Mouse (Mus musculus) layer of hippocampus, adult 18-20 months (tissue): ENCODE measurements around the gene Slc39a10. TPM values are rescaled to one million over a fixed set of nuclear protein-coding genes. Genes with fewer than 3 reads are reported as not detected.

ENCODE experiments used
- DNase-seq, 2 experiments: peaks; one replicate each; pipeline ENCODE4 v3.0.0; 2022; ENCODE audit warnings: low spot score in 2 of 2
- long read RNA-seq: library from polyadenylated mRNA; stranded (forward); transcript quantifications from one replicate; pipeline ENCODE4 v2.0.0, GENCODE M21; 2021
- total RNA-seq, 2 experiments: library from RNA; stranded (reverse); gene quantifications; 2 replicates each; pipeline ENCODE4 v1.2.3; 2021

The Slc39a10 gene
- 100 to 1,000 TPM in 1 of 2 experiments, 10 to 100 TPM in 1; 96.4 to 102 TPM for total RNA-seq
- long read RNA-seq, full-length matches to known transcripts, result 109 of 134 reads
- long read RNA-seq, partial matches to known transcripts, result 13 of 134 reads
- long read RNA-seq, other reads (novel, unspliced or antisense), result 12 of 134 reads

DNA sequence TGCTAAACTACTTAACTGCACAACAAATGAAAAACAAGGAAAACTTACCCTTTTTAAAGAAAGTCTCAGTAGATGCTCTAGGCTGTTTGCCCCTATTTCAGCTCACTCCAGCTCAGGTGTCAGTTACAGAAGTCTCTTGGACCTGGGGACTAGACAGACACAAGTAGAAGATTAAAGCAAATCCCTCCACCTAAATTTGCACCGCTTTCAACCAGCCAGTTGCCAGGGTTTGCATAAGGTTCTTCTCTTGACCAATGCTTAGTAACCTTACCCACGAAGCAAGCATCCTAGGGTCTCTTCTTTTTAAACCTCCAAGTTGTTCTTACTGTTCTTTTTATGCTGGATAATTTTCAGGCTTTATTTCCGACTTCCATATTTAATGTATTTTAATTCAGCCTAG lies at the start of gene Slc39a10:
TSS of gene Slc39a10 (minus strand) at position 101 of the 400 bp plus-strand sequence.
- no peak for DNase-seq

DNA sequence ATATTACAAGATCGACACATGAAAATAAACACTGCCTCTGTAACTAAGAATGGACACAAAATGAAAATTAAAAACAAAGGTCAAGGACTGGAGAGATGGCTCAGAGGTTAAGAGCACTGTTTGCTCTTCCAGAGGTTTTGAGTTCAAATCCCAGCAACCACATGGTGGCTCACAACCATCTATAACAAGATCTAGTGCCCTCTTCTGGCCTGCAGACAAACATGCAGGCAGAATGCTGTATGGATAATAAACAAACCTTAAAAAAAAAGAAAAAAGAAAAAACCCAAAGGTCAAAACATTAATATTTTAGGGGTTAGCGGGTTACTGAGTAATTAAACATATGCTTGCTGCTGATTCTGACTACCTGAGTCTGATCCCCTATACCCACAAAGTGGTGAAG lies 46.6 kb upstream of the Slc39a10 start:
- DNase-seq, result no peak

GRCm38 (mm10) chr1:46937641-46938040 lies 45.0 kb upstream of the Slc39a10 start:
- DNase-seq, result peak in 1 of 2 experiments; percentile 9

DNA sequence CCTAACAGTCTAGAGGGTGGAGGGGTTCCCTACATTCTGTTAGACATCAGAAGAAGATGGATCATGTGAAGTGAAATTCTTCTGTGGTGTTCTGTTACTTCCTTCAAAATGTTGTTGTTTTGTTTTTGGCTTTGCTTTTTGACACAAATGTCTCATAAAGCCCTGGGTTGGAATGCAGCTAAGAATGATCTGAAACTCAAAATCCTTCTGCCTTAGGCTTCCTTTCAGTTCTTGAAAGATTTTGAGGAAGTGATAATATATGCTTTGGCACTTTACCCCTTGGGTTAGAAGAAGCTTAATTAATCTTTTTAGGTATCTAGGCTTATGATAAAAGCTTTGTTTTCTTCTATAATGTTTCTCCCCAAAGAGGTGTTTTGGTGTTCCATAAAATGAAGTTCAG lies 34.5 kb upstream of the Slc39a10 start:
- no peak for DNase-seq

- no peak for DNase-seq
These were observed 33.6 kb upstream of the Slc39a10 start for GRCm38 (mm10) chr1:46926239-46926638.

GRCm38 (mm10) chr1:46924992-46925391 lies 32.3 kb upstream of the Slc39a10 start:
- no peak for DNase-seq

DNA sequence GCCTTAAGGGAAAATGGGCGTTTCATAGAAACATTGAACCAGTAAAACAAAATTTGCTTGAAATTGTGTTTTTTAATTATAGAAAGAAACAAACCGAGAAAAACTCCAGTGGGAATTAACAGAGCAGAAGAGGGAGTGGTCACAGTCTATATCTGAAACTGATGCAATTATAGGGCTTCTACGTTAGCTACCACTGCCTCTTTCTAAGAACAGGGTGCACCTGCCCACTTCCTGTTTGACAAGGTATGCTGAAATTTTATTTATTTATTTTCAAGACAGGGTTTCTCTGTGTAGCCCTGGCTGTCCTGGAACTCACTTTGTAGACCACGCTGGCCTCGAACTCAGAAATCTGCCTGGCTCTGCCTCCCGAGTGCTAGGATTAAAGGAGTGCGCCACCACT lies 30.3 kb upstream of the Slc39a10 start:
- DNase-seq, result no peak

DNA sequence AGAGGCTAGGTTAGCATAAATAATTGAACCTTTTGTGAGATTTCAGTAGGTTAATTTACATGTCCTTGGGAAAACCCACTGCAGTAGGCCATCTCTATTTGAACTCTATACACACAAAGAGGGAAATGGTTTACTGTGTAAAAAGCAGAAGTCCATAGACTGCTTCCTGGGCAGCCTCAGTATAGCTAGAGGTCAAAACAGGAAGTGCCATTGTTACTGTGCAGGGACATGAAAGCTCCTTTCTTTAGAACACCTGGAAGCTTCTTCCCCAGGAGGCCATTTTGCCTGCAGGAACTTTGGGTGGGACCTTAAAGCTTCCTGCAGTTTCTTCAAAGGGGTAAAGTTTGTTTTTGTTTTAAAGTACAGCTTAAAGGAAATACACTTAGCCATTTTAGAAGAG lies 29.0 kb upstream of the Slc39a10 start:
- no peak for DNase-seq

GRCm38 (mm10) chr1:46916237-46916636 lies 23.6 kb upstream of the Slc39a10 start:
- no peak for DNase-seq

DNA sequence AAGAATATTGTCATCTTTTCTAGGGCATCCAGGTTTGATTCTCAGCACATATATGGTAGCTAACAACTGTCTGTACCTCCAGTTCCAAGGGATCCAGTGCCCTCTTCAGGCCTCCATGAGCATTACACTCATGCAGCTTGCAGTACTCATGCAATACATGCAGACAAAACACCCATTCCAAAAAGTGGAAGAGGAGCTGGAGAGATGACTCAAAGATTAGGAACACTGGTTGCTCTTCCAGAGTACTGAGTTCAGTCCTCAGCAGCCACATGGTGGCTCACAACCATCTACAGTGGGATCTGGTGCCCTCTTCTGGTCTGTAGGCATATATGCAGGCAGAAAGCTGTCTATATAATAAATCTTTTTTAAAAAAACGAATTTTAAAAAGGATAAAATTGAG lies 21.7 kb upstream of the Slc39a10 start:
- DNase-seq, result no peak

DNA sequence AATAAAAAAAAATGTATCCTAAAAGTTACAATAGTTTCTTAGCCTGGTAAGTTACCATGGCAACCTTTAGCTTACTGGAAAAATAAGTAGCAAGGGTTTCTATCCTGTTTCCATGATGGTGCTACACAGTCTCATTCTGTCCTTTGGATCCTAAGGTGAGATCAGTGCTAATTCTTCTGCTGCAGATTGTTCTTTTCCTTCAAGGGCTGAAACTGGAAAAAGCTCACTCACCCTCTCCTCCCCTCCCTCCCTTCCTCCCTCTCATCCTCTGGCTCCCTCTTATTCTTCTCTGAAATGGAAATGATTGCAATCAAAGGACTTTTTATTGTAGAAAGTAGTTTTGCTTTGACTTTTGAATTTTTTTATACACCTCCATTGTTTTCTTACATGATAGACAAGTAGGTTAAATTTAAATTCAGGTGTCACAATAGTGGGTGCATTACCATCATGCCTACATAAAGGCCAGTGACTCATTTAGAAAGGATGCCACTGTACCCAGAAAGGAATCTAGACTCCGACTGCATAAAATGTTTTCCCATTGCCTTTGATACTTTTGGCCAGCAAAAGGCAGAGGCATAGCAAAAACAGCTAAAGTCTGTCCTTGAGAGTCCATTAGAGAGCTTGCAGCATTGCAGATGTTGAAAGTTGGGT lies 20.0 kb upstream of the Slc39a10 start:
- DNase-seq, result no peak

- DNase-seq, result no peak
These were observed 17.5 kb upstream of the Slc39a10 start for GRCm38 (mm10) chr1:46910154-46910553.

GRCm38 (mm10) chr1:46905706-46906105 lies 13.1 kb upstream of the Slc39a10 start:
- DNase-seq, result peak; percentile 11 to 16

GRCm38 (mm10) chr1:46902102-46902683 lies 9.5 kb upstream of the Slc39a10 start:
- no peak for DNase-seq

DNA sequence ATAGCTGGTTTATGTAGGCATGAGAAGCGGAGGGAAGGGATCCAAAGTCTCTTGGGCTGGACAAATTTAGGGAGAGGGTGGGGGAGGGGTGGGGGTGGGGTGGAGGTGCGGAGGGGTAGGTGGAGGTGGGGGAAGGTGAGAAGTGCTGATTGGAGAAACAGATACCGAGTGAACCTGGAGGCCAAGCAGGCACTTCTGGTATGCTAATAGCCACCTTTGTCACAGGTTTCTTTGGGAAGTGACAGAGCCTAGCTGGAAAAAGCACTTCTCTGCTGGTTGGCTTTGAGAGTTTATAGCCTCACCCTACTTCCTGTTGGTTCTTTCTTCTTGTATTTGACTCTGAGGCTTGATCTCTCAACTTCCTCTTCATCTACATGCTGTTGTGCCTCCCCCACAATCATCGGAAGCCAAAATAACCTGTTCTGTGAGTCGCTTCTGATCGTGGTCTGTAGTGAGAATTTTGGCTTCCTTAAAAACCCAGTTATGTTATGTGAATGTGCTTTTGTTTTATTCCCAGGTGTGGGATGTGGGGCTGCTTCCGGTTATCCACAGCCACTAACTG lies 1.7 kb upstream of the Slc39a10 start:
- DNase-seq, result no peak

DNA sequence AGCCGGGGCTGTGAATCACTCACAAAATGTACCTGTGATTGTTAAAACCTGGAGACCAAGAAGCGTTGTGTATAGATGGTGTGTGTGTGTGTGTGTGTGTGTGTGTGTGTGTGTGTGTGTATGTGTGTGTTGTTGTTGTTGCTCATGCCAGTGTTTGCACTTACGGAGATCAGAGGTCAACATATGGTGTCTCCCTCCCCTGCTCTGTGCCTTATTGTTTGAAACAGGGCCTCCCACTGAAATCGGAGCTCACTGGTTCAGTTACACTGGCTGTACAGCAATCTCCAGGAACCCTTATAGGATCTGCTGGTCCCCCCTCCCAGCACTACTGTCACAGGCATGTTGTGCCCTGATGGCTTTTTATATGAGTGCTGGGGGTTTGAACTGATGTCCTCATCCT lies 3.9 kb downstream of the Slc39a10 start:
- DNase-seq, result no peak

- DNase-seq, result no peak
These were observed 4.3 kb downstream of the Slc39a10 start for GRCm38 (mm10) chr1:46888324-46888723.

DNA sequence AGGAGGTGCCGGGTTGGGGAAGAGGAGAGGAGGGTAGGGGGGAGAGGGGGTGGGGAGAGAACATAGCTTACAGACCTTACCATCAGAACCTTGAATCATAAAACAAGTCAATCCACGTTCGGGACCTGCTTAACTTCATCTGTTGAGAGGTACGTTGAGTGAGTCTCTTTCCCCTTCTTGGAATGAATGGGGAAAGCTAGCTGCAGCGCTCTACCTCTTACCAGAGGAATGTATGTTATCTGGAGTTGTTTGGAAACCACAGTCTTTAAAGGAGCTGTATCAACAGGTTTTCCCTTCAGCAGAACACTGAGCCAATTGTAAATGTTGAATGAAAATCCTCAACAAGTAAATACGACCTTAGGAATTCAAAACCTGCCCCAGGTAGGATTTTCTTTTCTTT lies 4.7 kb downstream of the Slc39a10 start:
- no peak for DNase-seq

DNA sequence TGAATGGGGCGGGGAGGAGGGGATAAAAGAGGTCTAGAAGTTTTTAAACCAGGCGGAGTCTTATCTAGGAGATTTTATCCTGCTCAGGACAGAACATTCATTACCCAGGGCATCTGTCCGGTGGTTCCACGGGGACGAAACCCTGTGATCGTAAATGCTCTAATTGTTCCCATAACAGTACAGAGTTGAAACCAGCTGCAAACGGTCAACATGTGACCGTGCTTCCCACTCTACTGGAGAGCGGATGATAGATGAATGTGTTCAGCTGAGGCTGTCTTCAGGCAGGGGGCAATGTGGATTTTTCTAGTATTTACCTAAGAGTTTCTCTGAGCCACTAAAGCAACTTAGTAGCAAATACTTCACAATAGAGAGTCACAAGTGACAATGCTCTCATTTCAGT lies 6.6 kb downstream of the Slc39a10 start:
- DNase-seq, result peak in 1 of 2 experiments; percentile 10

DNA sequence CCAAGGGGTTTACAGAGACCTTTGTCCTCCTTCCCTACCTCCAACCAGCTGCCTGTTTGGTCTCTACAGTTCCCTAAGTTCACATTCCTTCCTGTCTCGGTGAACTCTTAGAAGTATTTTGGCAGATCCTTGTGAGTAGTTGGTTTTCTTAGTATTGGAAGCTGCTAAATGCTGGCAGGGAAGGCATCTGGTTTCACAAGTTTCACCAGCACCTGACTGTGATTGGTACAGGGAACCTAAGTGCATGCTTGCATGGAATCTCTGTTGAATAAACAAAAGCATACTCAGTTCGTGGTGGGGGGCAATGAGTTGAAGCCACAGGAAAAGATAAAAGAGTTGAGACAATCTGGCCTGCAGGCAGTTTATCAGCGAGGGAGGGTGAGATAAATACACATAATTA lies 7.4 kb downstream of the Slc39a10 start:
- DNase-seq, result no peak

GRCm38 (mm10) chr1:46879951-46880350 lies 12.7 kb downstream of the Slc39a10 start:
- no peak for DNase-seq

DNA sequence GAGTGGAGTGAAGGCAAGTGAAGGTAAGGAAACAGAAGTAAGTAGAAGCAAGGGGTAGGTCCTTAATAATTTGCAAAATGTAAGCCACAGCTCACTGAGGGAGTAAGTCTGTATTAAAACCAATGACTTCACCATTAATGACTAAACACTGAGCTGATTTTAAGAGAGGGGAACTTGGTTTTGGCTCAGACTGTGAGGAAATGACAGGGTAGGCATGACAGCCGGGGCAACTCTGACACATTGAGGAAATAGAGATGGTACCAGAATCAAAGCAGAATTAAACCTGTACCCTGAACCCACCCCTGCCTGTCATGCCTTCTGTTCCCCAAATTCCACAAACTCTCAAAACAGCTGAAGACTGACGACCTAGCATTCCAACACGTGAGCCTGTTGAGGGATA lies 18.9 kb downstream of the Slc39a10 start:
- DNase-seq, result no peak

DNA sequence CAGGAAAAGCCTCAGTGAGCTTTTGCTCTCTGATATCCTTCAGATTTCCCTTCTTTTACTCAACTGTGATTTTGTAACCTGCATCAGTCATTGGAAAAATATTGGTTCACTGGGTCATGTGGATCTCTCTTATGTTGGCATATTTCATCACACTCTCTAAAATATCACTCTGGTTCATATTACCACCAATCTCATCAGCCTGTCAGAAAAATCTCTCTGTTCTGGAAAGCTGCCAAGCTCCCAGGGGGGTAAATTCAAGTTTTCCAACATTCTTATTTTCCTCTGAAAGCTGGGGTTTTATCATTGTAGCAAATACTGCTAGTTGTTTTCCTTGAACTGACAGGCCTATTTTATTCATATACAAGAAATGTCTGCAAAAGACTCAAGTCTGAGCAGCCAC lies 22.9 kb downstream of the Slc39a10 start:
- no peak for DNase-seq
